Mouse (Mus musculus) lung, postnatal 0 days (tissue): ENCODE results near the gene Lamc3. TPM values are rescaled to one million over a fixed set of nuclear protein-coding genes. Genes with fewer than 3 reads are reported as not detected.

Experiments
- ATAC-seq: fragments of 200-750 bp; cut with Nextera tagmentation; 2 replicates; pipeline ENCODE4 v1.8.0; 2017; ENCODE audit warnings: moderate library complexity
- DNase-seq: peaks from one replicate; pipeline ENCODE4 v3.0.0-alpha.2; 2016; ENCODE audit warnings: low spot score
- H3K27ac ChIP-seq: fragments of 300-500 bp; sonication (generic); 2 replicates; pipeline ENCODE4 v1.5.1; 2014; ENCODE audit warnings: antibody characterized with exemption, mild to moderate bottlenecking, low read length, mixed read lengths
- H3K27me3 ChIP-seq: fragments of 300-500 bp; sonication (generic); replicated peaks from 2 replicates; pipeline ENCODE4 v1.6.1; 2014; ENCODE audit warnings: low read length, mixed read lengths; ENCODE audit not compliant: insufficient read depth
- H3K36me3 ChIP-seq: fragments of 300-500 bp; sonication (generic); 2 replicates; pipeline ENCODE4 v1.6.1; 2014; ENCODE audit warnings: low read length, mixed read lengths; ENCODE audit not compliant: insufficient read depth
- H3K4me1 ChIP-seq: fragments of 300-500 bp; sonication (generic); 2 replicates; pipeline ENCODE4 v1.6.1; 2014; ENCODE audit warnings: antibody characterized with exemption, low read depth, low read length, mixed read lengths; ENCODE audit not compliant: insufficient read depth
- H3K4me2 ChIP-seq: fragments of 300-500 bp; sonication (generic); replicated peaks from 2 replicates; pipeline ENCODE4 v1.6.1; 2014; ENCODE audit warnings: low read depth, mild to moderate bottlenecking, low read length, moderate library complexity, mixed read lengths
- H3K4me3 ChIP-seq: fragments of 300-500 bp; sonication (generic); 2 replicates; pipeline ENCODE4 v1.5.1; 2014; ENCODE audit warnings: low read depth, low read length
- H3K9ac ChIP-seq: fragments of 300-500 bp; sonication (generic); replicated peaks from 2 replicates; pipeline ENCODE4 v1.6.1; 2014; ENCODE audit warnings: low read depth, mild to moderate bottlenecking
- H3K9me3 ChIP-seq: fragments of 300-500 bp; sonication (generic); 2 replicates; pipeline ENCODE4 v1.6.1; 2016; ENCODE audit warnings: low read length, mixed read lengths
- CTCF ChIP-seq: IDR thresholded peaks from 2 replicates; pipeline ENCODE4 v1.5.1; 2016; ENCODE audit warnings: antibody characterized with exemption, mild to moderate bottlenecking
- EP300 ChIP-seq: IDR thresholded peaks from 2 replicates; pipeline ENCODE4 v1.6.1; 2016; ENCODE audit warnings: antibody characterized with exemption, mild to moderate bottlenecking, control low read depth
- WGBS: fragments of 180-500 bp; shearing (Covaris S2); extraction: QIAGEN DNeasy Blood & Tissue Kit; methylation state at CpG from one replicate; pipeline ENCODE4 v1.1.7; 2014; 5-methylcytosine and 5-hydroxymethylcytosine counted together
- polyA plus RNA-seq: library from polyadenylated mRNA; unstranded; fragments of >200 nt; fragmentation: Nextera tagmentation; extraction: Ambion mirVana; gene quantifications from 2 replicates; pipeline ENCODE4 v1.2.1, GENCODE M21; 2015

Lamc3 gene
- polyA plus RNA-seq, 1 experiment from 2014 or later: 2.9 TPM

- DNase-seq (peak; percentile 51), ATAC-seq (no peak)
- no peak overlapping the region for H3K27ac ChIP-seq
- TF ChIP-seq EP300: no peak
- TF ChIP-seq CTCF: peak; percentile 74
- H3K9ac ChIP-seq: no peak overlapping the region
- no peak overlapping the region for H3K4me2 ChIP-seq
- H3K4me1 ChIP-seq: no peaks in the 10 kb centered on the region
- H3K36me3 ChIP-seq: no peaks in the 10 kb centered on the region
- 20% methylated on average over 4 of the region's 4 CpGs for WGBS
- H3K27me3 ChIP-seq: no peaks in the 10 kb centered on the region
- H3K4me3 ChIP-seq: no peak overlapping the region
- H3K9me3 ChIP-seq: no peaks in the 10 kb centered on the region
Observed at GRCm38 (mm10) chr2:31917636-31918035, 30.5 kb downstream of the Lamc3 start.

GRCm38 (mm10) chr2:31923645-31924044 lies 36.6 kb downstream of the Lamc3 start:
- no peak overlapping the region for H3K4me2 ChIP-seq
- H3K27me3 ChIP-seq: no peaks in the 10 kb centered on the region
- no peak overlapping the region for H3K9ac ChIP-seq
- WGBS: 66% methylated on average over 4 of the region's 4 CpGs
- no peak overlapping the region for H3K27ac ChIP-seq
- H3K9me3 ChIP-seq: no peaks in the 10 kb centered on the region
- TF ChIP-seq CTCF (no peak), EP300 (no peak)
- ATAC-seq: no peak
- H3K36me3 ChIP-seq: no peaks in the 10 kb centered on the region
- no peaks in the 10 kb centered on the region for H3K4me1 ChIP-seq
- H3K4me3 ChIP-seq: no peak overlapping the region
- DNase-seq: no peak

- WGBS: 31% methylated on average over 9 of the region's 9 CpGs
Observed at GRCm38 (mm10) chr2:31924811-31925210, 37.7 kb downstream of the Lamc3 start.

GRCm38 (mm10) chr2:31925936-31926335 lies 38.8 kb downstream of the Lamc3 start:
- H3K4me1 ChIP-seq: no peaks in the 10 kb centered on the region
- no peak overlapping the region for H3K27ac ChIP-seq
- TF ChIP-seq EP300: no peak
- no peak for TF ChIP-seq CTCF
- H3K36me3 ChIP-seq: no peaks in the 10 kb centered on the region
- ATAC-seq (no peak), DNase-seq (no peak)
- no peak overlapping the region for H3K9ac ChIP-seq
- H3K4me3 ChIP-seq: no peak overlapping the region
- WGBS: 36% methylated on average over 4 of the region's 4 CpGs
- H3K9me3 ChIP-seq: no peaks in the 10 kb centered on the region
- no peak overlapping the region for H3K4me2 ChIP-seq
- H3K27me3 ChIP-seq: no peaks in the 10 kb centered on the region

More at GRCm38 (mm10) chr2:31924811-31925210, 37.7 kb downstream of the Lamc3 start:
- DNase-seq: peak; percentile 52
- Histone ChIP-seq H3K27ac (no peak overlapping the region), H3K27me3 (no peaks in the 10 kb centered on the region), H3K36me3 (no peaks in the 10 kb centered on the region), H3K4me2 (no peak overlapping the region), H3K4me3 (no peak overlapping the region), H3K9ac (no peak overlapping the region), H3K4me1 (no peaks in the 10 kb centered on the region), H3K9me3 (no peaks in the 10 kb centered on the region)
- TF ChIP-seq CTCF: no peak
- TF ChIP-seq EP300: no peak
- no peak; the same call in 1 of the 2 replicates for ATAC-seq

- H3K4me3 ChIP-seq: no peak overlapping the region
- H3K9me3 ChIP-seq: no peaks in the 10 kb centered on the region
- no peak for ATAC-seq
- no peak overlapping the region for H3K4me2 ChIP-seq
- no peaks in the 10 kb centered on the region for H3K4me1 ChIP-seq
- WGBS: 79% methylated on average over 3 of the region's 3 CpGs
- no peak for DNase-seq
- no peak overlapping the region for H3K27ac ChIP-seq
- no peak overlapping the region for H3K9ac ChIP-seq
- no peaks in the 10 kb centered on the region for H3K27me3 ChIP-seq
- TF ChIP-seq EP300 (no peak), CTCF (no peak)
- no peaks in the 10 kb centered on the region for H3K36me3 ChIP-seq
Observed at GRCm38 (mm10) chr2:31929664-31930063, 42.6 kb downstream of the Lamc3 start.

GRCm38 (mm10) chr2:31934551-31934950 lies 47.5 kb downstream of the Lamc3 start:
- Histone ChIP-seq H3K9ac (no peak overlapping the region), H3K4me3 (no peak overlapping the region), H3K9me3 (no peaks in the 10 kb centered on the region), H3K4me1 (no peaks in the 10 kb centered on the region), H3K36me3 (no peaks in the 10 kb centered on the region), H3K27ac (no peak overlapping the region), H3K27me3 (no peaks in the 10 kb centered on the region), H3K4me2 (no peak overlapping the region)
- DNase-seq (no peak), ATAC-seq (no peak)
- no peak for TF ChIP-seq CTCF
- no peak for TF ChIP-seq EP300
- WGBS: 47% methylated on average over 4 of the region's 4 CpGs

- no peak overlapping the region for H3K27ac ChIP-seq
- no peaks in the 10 kb centered on the region for H3K4me1 ChIP-seq
- TF ChIP-seq CTCF (no peak), EP300 (no peak)
- ATAC-seq: peak; percentile 19
- no peak overlapping the region for H3K4me3 ChIP-seq
- DNase-seq: no peak
- WGBS: 21% methylated on average over 4 of the region's 4 CpGs
- no peaks in the 10 kb centered on the region for H3K27me3 ChIP-seq
- no peak overlapping the region for H3K4me2 ChIP-seq
- H3K36me3 ChIP-seq: no peaks in the 10 kb centered on the region
- H3K9me3 ChIP-seq: no peaks in the 10 kb centered on the region
- H3K9ac ChIP-seq: no peak overlapping the region
Observed at GRCm38 (mm10) chr2:31935054-31935453, 48.0 kb downstream of the Lamc3 start.
